Mouse (Mus musculus): ENCODE results near the gene Knstrn. TPM values are rescaled to one million over a fixed set of nuclear protein-coding genes. Genes with fewer than 3 reads are reported as not detected.

The Knstrn gene
- polyA plus RNA-seq, 1 experiment, result 133 TPM

GRCm38 (mm10) chr2:118881019-118881418 is 67.2 kb downstream of the Knstrn start:
- TF ChIP-seq CTCF (IDR thresholded peaks at IDR 0.05; ENCODE audit: control insufficient read depth, insufficient read depth, low read length) (no peak), POLR2A (IDR thresholded peaks at IDR 0.05; ENCODE audit: borderline replicate concordance, control insufficient read depth, low read depth, low read length) (no peak)
- Histone ChIP-seq H3K27ac (ENCODE audit: control insufficient read depth, insufficient read depth, low read depth, low read length, poor library complexity) (no peak overlapping the region), H3K4me1 (ENCODE audit: control insufficient read depth, insufficient read depth, low read length) (no peaks in the 10 kb centered on the region; the same call in 1 of the 2 replicates), H3K4me3 (replicated peaks; ENCODE audit: control insufficient read depth, low read depth, low read length) (no peak overlapping the region)
- 73% methylated on average over 4 of the region's 4 CpGs for WGBS

- Histone ChIP-seq H3K27ac (ENCODE audit: control insufficient read depth, insufficient read depth, low read depth, low read length, poor library complexity) (no peak overlapping the region), H3K4me3 (replicated peaks; ENCODE audit: control insufficient read depth, low read depth, low read length) (no peak overlapping the region), H3K4me1 (ENCODE audit: control insufficient read depth, insufficient read depth, low read length) (no peaks in the 10 kb centered on the region; the same call in 1 of the 2 replicates)
- TF ChIP-seq CTCF (IDR thresholded peaks at IDR 0.05; ENCODE audit: control insufficient read depth, insufficient read depth, low read length) (no peak), POLR2A (IDR thresholded peaks at IDR 0.05; ENCODE audit: borderline replicate concordance, control insufficient read depth, low read depth, low read length) (no peak)
- WGBS, result 69% methylated on average over 5 of the region's 5 CpGs
Observed at GRCm38 (mm10) chr2:118881956-118882355, 68.2 kb downstream of the Knstrn start.

DNA sequence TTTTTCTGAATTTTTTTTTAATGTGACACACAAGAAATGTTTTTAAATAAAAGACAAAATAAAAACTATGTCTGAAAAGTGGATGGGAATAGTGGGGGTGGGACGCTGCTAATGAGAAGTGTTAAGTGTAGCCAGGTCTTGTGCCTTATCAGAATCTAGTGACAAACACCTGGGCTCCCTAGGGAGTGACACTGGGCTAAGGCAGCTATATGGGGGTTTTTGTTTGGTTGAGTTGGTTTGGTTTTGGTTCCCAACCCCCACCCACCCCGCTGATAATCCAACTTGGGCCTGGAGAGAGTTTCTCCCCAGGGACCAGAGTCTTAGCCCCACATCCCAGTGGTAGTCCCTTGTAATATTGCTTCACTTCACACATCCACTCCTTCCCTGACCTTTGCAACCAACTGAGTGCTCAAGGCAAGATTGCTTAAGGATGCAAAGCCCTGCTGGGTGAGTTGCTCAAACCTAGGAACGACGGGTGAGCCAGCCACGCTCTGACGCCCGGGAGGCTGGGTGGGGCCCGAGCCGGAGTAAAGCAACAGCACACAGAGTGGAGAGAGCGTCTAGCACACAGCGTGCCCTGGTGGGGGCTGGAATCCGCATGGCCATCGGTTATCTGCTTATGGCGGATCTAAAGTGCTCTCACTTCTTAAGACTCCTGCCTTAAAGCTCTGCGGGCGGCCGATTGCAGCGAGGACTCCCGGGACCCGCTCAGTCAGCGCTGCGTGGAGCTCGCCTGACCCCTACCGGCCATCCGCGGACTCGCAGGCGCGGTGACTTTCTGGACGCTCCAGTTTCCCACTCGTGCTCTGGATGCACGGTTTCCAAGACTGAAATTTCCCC is 69.3 kb downstream of the Knstrn start:
- Histone ChIP-seq H3K4me1 (ENCODE audit: control insufficient read depth, insufficient read depth, low read length) (peaks cover 4% of the 10 kb centered on the region; the same call in 1 of the 2 replicates), H3K27ac (ENCODE audit: control insufficient read depth, insufficient read depth, low read depth, low read length, poor library complexity) (peak overlapping the region; percentile 69), H3K4me3 (replicated peaks; ENCODE audit: control insufficient read depth, low read depth, low read length) (peak overlapping the region; percentile 72)
- no peak; the same call in 1 of the 2 replicates for TF ChIP-seq POLR2A (IDR thresholded peaks at IDR 0.05; ENCODE audit: borderline replicate concordance, control insufficient read depth, low read depth, low read length)
- TF ChIP-seq CTCF (IDR thresholded peaks at IDR 0.05; ENCODE audit: control insufficient read depth, insufficient read depth, low read length), result peak; percentile 98
- 4% methylated on average over 32 of the region's 32 CpGs for WGBS

DNA sequence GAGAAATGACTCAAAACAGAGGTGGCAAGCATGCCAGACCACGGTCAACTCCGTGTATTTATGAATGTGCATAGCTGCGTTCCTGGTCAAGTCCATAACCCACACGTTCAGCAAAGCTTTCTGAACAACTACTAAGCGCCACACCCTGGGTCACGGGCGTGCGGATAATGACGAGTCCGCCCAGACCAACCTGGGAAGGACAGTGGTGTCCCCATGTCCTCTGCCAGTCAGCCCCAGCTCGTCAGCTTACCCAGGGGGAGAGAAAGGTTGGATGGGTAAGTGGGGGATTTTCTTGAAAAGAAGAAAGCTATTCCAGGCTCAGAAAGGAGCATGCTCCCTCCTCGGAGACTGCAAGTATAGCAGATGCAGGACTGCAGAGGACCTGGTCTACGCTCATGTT is 73.6 kb downstream of the Knstrn start:
- TF ChIP-seq CTCF (IDR thresholded peaks at IDR 0.05; ENCODE audit: control insufficient read depth, insufficient read depth, low read length) (no peak), POLR2A (IDR thresholded peaks at IDR 0.05; ENCODE audit: borderline replicate concordance, control insufficient read depth, low read depth, low read length) (no peak)
- H3K4me1 ChIP-seq (ENCODE audit: control insufficient read depth, insufficient read depth, low read length), result peaks cover 4% of the 10 kb centered on the region; the same call in 1 of the 2 replicates

GRCm38 (mm10) chr2:118887845-118888548 is 74.2 kb downstream of the Knstrn start:
- TF ChIP-seq POLR2A (IDR thresholded peaks at IDR 0.05; ENCODE audit: borderline replicate concordance, control insufficient read depth, low read depth, low read length) (0 out of 2 replicates have a peak, but pooled peaks have one; percentile 25), CTCF (IDR thresholded peaks at IDR 0.05; ENCODE audit: control insufficient read depth, insufficient read depth, low read length) (no peak)
- Histone ChIP-seq H3K4me3 (replicated peaks; ENCODE audit: control insufficient read depth, low read depth, low read length) (peak overlapping the region; percentile 52), H3K27ac (ENCODE audit: control insufficient read depth, insufficient read depth, low read depth, low read length, poor library complexity) (peak overlapping the region; percentile 48), H3K4me1 (ENCODE audit: control insufficient read depth, insufficient read depth, low read length) (peaks cover 4% of the 10 kb centered on the region; the same call in 1 of the 2 replicates)
- WGBS, result 18% methylated on average over 14 of the region's 14 CpGs

More for the DNA sequence above, 73.6 kb downstream of the Knstrn start:
- 65% methylated on average over 13 of the region's 13 CpGs for WGBS
- H3K27ac ChIP-seq (ENCODE audit: control insufficient read depth, insufficient read depth, low read depth, low read length, poor library complexity), result peak overlapping the region; percentile 48
- peak overlapping the region; percentile 52 for H3K4me3 ChIP-seq (replicated peaks; ENCODE audit: control insufficient read depth, low read depth, low read length)

DNA sequence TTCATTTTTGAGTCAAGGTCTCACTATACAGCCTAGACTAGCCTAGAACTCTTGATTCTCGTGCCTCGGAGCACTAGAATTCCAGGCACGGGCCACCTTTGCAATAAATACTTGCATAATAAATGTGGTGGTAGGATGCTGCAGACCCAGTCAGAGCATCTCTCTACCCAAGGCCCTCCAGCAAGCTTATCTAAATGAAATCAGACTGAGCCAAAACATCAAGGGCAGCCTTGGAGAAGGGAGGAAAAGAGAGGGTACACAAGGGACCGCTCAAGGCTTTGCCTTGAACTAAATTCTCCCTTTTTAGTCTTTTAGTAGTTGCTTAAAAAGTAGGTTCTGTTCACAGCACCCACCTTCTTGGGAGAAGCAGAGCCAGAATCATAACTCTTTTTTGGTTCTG is 77.4 kb downstream of the Knstrn start:
- WGBS, result 82% methylated on average over 4 of the region's 4 CpGs
- TF ChIP-seq CTCF (IDR thresholded peaks at IDR 0.05; ENCODE audit: control insufficient read depth, insufficient read depth, low read length) (no peak), POLR2A (IDR thresholded peaks at IDR 0.05; ENCODE audit: borderline replicate concordance, control insufficient read depth, low read depth, low read length) (no peak)
- peaks cover 4% of the 10 kb centered on the region; the same call in 1 of the 2 replicates for H3K4me1 ChIP-seq (ENCODE audit: control insufficient read depth, insufficient read depth, low read length)

DNA sequence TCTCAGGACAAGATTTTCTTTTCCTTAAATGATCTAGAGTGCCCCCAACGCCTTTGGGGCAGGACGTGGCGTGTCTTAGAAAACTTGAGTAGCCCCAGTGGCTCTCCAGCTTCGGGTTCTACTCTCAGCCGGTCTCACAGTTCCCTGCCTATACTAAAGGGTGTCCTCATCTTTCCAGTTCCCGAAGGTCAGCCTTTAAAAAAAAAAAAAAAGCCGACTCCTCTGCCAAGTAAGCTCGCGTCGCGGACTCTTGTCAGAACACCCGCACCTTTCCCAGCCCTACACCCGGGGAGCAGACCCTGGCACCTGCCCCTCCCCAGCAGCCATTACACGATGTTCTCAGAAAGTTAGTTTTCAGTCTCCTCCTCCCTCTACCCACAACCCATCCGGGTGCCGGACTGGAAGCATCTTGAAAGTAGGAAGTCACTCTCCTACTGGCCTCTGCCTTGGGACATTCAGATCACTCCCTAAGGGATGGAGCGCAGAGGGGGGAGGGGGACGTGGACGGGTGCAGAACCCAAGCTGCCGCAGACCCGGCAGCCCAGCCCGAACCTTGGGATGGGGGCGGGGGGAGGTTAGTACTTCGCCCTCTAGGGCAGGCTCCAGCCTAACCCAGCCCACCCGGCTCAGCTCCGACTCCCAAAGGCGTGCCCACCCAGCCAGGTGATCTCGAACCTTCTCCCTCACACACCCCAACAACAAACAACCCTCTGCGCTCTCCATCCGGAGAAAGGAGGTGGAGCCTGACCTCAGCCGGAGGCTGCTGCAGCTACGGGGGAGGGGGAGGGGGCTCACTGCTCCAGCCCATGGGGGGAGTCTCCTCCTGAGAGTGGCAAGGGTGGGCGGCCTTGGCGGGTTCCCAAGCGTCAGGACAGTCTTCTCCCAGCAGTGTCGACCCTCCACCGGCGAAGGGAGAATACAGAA is 82.4 kb downstream of the Knstrn start:
- Histone ChIP-seq H3K27ac (ENCODE audit: control insufficient read depth, insufficient read depth, low read depth, low read length, poor library complexity) (no peak overlapping the region), H3K4me1 (ENCODE audit: control insufficient read depth, insufficient read depth, low read length) (no peaks in the 10 kb centered on the region), H3K4me3 (replicated peaks; ENCODE audit: control insufficient read depth, low read depth, low read length) (peak overlapping the region; percentile 60)
- 4% methylated on average over 38 of the region's 38 CpGs for WGBS
- TF ChIP-seq POLR2A (IDR thresholded peaks at IDR 0.05; ENCODE audit: borderline replicate concordance, control insufficient read depth, low read depth, low read length) (no peak), CTCF (IDR thresholded peaks at IDR 0.05; ENCODE audit: control insufficient read depth, insufficient read depth, low read length) (no peak)

More for the DNA sequence above, 77.4 kb downstream of the Knstrn start:
- Histone ChIP-seq H3K4me3 (replicated peaks; ENCODE audit: control insufficient read depth, low read depth, low read length) (no peak overlapping the region), H3K27ac (ENCODE audit: control insufficient read depth, insufficient read depth, low read depth, low read length, poor library complexity) (no peak overlapping the region)
